Mouse (Mus musculus): ENCODE results near the gene Gm11733.

Gene Gm11733

DNA sequence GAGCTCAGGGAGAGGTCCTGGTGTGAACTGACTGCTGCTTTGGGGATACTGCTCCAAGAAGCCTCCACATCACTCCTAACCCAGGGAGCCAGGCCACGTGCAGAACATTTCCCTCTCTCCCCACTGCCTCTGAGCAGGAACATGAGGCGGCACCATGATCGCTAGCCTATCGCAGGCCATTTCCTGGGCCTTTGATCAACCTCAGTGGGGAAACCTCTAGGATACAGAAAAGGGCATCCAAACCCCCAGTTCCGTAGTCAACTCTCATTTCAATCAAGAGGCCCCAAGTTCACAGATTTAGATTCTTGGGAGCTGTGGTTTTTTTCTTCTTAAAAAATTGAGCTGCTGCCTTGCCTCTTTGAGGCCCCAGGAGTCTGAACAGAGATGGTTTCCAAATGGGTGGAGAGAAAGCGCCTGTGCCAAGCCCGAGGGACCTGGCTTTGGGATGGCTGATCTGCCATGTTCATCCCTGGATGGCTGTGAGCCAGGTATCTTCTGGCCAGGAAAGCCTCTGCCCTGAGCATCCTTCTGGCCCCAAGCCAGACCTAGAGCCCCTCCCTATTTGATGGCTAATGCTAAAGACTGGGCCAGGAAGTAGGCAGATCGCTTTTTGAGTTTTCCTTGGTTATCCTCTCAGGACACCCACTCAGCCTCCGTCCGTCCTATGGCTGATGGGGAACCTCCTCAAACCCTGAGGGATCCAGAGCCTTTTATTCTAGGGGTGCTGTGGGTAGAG is 5.7 kb upstream of the Gm11733 start:
- no peak for DNase-seq

- no peak for DNase-seq
These were observed 5.0 kb upstream of the Gm11733 start for GRCm38 (mm10) chr11:117479007-117479719.

- DNase-seq = no peak
These were observed 4.4 kb upstream of the Gm11733 start for GRCm38 (mm10) chr11:117479746-117480145.

DNA sequence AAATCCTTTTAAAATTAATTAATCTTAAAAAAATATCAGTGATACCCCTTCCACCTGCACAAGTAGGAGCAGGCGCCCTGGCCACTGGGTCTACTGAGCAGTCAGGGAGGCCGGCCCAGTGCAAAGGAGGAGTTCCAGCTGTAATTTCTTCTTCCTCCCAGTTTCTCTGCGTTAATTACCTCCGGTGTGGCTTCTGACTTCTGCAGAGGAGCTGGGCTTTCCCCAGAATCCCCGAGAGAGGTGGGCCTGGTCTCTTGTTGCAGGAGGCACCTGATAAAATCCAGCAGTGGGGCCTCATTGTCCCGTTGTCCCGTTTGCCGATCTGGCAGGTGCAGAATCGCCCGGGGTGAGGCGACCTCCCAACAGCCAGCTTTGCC is 1.9 kb upstream of the Gm11733 start:
- peak in 1 of 2 experiments; percentile 34 for DNase-seq

- peak; percentile 67 to 68 for DNase-seq
These were observed 1.3 kb upstream of the Gm11733 start for GRCm38 (mm10) chr11:117482677-117483511.

DNA sequence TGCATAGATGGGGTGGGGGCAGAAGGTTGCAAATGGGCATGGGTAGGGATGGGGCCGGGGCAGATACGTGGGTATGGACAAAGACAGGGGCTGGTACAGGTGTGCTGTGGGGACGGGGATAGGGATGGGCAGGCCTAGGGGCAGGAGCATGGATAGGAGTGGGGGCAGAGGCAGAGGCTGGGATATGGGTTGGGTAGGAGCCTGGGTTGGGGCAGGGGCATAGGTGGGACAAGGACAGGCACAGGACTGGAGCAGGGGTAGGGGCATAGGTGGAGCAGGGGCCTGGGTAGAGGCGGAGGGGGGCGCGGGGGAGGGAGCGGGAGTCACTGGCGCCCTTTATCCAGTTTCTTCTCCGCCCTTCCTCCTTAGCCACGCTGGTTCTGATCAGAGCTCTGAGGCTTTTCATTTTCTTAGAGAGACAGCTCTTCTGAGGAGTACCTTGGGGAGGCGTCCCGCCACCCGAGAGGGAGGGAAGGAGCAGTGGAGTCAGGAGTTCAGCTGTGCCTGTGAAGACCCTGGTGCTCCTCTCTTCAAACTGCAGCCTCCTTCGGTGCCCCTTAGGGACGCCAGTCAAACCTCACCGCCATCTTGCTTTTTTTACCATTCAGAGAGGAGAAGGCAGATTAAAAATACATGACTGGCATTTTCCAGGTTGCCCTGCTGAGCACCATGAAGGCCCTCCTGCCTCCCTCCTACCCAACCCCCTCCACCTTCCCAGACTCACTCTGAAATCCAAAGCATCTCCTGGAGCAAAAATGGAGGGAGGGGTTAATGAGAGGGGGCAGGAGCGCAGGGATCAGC is 7.4 kb downstream of the Gm11733 start:
- no peak for DNase-seq

DNA sequence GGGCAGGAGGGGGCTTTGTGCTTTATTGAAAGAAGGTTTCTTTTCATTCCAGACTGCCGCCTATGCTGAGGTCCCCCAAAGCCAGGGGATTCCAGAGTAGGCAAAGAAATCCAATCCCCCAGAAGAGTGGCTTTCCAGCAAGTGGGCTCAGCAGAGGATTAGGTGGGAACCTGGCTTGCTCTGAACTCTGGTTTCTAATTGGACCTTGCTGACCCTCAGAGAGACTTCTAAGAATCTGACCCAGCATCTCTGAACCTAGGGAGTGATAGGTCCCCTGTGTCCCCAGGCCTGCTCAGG is 8.0 kb downstream of the Gm11733 start:
- DNase-seq = no peak

DNA sequence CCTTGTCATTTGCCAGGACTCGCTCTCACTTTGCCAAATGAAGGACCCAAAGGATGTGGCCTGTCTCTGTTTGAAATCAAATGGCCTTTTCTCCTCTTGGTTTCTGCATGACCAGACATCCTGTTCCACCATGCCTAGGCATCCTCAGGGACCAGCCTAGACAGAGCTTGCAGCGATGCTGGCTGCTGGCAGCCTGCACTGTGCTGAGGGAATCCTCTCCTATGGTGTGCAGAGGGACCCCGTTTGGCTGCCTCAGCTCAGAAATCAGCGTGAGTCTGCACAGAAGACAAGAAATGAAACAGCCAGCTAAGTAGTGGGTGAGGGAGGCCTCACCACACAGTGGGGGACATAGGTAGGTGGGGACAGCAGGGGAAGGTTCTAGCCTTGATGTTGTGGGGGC is 12.6 kb downstream of the Gm11733 start:
- no peak for DNase-seq

DNA sequence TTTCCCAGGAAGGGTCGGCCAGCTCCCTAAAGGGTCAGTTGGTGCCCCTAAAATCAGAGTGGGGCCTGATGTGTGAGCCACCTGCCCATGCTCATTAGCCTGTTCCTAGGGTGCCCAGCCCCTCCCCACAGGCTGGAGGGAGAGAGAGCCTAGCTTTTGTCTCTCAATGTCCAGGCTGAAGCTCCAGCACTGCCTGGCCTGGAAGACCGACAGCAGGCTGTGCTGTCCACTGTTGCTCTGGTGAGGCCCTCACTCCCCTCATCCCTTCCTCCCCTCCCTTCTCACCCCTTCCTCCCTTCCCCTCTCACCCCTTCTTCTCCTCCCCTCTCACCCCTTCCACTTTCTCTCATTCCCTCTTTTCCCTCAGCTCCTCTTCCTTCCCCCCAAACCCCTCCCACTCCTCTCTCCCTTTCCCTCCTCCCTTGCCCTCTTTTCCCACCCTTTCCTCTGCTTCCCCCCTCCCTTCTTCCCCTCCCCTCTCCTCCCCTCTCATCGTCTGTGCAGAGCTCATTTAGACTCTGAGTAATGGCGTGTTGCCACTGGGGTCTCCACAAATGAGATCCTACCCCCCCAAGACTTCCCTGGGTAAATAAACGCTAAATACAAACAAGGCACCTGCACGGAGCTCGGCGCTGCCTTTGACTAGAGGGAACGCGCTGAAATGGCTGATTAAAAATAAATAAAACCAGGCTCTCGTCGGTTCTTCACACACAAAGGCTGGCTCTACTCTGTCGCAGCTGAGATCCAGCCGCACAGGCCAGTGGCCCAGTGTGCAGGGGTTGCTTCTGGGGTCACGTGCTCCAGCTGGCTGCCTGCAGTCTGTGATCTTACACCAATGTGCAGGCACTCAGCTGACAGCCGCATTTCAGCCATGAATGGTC is 13.3 kb downstream of the Gm11733 start:
- DNase-seq = no peak

- no peak for DNase-seq
These were observed 14.0 kb downstream of the Gm11733 start for GRCm38 (mm10) chr11:117498137-117498511.

- DNase-seq = no peak
These were observed 24.8 kb downstream of the Gm11733 start for GRCm38 (mm10) chr11:117508972-117509371.

DNA sequence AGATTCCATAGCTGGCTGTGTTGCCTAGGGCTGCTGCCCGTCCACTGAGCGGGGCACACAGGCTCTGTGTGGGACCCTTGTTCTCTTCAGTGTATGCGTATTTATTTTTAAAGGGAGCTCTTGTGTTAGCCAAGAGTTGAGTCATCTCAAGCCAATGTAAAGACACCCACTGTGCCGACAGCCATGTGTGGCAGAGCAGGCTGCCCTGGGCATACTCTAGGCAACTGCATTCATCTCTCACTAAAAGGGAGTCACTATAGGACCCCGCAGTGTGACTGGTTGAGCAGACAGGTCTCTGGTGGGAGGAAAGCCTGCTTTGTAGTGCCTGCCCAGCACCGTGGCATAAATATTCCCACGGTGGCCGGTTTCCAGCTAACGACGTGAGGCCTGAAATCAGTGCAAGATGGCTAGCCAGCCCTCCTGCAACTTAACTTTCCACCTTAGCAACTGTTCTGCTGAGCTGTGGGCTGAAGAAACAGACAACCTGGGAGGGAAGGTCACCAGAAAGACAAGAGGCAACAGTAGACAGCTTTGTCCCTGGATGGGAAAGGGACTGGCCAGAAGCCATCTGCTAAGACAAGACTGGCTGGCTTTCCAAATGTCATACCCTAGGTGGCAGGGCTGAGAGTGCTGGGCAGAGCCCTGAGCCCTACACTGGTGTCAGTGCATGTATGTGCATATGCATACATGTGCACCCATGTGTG is 31.7 kb downstream of the Gm11733 start:
- DNase-seq = no peak

- no peak for DNase-seq
These were observed 32.2 kb downstream of the Gm11733 start for GRCm38 (mm10) chr11:117516422-117516796.

DNA sequence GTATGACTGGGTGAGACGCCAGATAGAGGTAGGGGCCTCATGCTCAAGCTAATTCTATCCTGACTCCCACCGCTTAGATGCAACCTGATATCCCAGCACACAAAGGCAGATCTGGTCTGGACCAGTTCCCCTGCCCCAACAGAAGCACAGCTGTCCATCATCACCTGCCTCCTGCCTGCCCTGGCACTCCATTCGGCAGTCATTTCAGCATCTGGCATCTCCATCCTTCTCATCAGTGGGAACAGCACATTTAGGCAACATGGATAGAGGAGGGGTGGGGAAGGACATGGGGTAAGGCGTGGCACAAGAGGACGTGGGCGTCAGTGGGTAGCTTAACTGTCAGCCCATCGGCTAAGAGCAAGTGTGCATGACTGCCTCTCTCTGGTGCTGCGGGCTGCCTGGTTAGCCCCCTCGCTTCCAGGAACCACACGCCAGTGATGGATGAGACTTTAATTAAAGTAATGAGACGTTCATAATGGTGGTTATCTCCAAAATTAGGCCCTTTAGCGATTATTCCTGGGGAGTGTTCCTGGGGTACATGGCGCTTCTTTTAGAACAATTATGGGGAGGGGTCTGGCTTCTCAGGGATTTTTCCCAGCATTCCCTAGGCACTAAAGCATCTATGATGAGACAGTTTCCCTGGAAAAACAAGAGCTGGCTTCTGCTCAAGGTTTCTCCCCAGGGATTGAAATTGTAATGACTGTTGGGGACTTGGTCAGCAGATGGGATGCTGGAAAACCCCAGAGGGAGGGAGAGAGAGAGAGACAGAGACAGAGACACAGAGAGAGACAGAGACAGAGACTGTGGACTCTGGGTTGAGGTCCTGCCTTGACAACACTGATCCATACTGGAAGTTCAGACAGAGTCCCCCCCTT is 38.0 kb downstream of the Gm11733 start:
- no peak for DNase-seq

DNA sequence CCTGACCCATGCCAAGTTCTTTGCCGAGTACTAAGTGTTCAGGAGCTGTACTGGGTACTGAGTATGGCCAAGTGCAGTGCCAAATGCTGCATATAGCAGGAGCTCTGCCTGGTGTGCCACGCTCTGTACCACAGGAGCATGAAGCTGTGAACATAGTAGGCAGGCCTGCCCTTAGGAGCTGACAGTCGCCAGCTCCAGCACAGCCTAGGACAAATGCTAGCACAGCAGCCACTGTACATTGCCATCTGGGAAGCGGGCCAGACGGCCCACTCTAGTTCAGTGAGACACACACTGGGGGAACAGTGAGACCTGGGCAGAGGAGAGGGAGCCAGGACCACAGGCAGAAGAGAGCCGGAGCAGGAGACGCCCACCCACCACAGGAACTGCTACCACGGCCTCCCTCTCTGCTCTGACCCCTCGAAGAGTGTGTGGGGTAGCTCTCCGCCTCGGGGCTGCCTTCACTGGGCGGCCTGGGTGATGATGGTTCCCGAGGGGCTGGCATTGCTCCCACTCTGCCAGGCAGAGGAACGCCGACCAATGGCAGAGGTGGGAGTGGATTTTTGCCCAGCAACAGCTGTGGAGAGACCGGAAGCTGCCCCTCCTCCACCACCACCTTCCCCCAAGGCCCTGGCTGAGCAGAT is 38.8 kb downstream of the Gm11733 start:
- no peak for DNase-seq

DNA sequence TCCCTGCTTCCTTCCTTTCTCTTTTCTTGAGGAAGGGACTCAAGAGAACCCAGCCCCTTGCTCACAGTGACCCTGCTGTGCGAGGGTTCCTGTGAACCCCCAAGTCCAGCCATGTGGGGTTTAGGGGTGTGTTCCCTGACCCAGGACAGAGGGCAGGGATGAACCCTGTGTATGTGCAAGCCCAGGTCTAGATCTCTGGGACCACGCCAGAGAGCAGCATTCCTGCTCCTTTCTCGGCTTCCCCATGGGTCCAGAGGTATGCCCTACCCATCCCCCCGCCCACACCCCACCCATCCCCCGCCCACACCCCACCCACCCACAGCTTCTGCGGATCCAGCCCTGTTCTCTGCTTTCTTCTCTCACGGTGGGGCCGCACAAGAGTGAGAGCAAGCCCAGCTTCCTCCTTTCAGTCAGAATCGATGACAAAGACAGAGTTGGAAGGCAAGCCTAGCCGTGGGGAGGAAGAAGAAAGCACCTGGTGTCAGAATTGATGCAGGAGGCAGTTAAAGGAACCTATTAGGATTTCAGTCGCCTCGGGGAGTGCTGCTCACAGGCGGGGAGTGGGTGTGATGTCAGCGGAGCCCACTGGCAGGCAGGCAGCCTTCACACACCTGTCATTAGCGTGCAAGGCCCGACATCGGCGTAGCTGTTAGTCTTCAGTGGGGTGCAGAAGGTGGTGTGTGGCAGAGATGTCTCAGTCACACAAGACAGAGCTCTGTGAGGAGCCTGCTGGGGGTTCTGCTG is 41.6 kb downstream of the Gm11733 start:
- DNase-seq = peak; percentile 15 to 25

DNA sequence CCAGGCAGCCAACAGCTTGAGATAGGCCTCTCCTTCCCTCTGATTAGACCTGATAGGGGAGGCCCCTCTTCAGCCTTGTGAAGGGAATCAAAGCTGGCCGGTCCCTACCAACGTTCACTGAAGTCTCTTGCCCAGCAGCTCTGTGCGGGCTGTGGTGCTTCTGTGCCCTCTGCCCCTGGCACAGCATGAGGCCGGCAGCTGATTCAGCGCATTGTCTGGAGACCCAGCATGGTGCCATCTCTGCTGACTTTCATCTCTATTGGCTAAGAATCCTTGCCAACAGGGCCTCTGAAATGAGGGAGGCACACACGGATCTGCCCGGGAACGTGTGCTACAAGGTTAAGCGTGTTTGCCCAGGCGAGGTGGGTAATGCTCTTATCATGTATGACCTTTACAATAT is 48.2 kb downstream of the Gm11733 start:
- DNase-seq = no peak

DNA sequence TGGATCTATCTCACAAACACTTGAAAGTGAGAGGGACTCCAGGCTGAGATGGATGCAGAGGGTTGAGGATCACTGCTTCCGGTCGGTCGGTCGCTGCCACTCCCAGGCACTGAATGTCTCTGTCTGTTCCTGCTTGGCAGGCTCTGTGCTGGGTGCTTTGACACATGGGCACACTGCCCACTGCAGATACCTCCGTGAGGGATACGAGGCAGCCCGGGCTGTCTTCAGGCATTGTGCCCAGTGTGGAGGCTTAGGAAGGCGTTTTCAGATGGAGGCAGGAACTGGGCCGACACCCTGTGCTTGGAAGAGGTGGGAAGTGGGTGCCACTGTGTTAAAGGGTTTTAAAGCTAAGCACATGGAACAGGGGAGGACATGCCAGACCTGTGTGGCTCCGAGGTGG is 50.7 kb downstream of the Gm11733 start:
- DNase-seq = no peak

Data from B cell, adult 2 months (primary cell).